Mouse (Mus musculus): ENCODE results near the gene Insrr. TPM values are rescaled to one million over a fixed set of nuclear protein-coding genes. Genes with fewer than 3 reads are reported as not detected.

Gene Insrr
- total RNA-seq (2021): under 1 TPM; 0.54 to 0.72 TPM
- long read RNA-seq, experiment 1, partial matches to known transcripts: 2 of 2 reads
- long read RNA-seq, experiment 1, other reads (novel, unspliced or antisense): 0 of 2 reads
- long read RNA-seq, experiment 2: 0 reads

GRCm38 (mm10) chr3:87796736-87797334 lies at the start of gene Insrr:
TSS of gene Insrr (plus strand) at chr3:87796951.
- Histone ChIP-seq H3K27ac (no peak within 1 kb of the TSS), H3K4me3 (no peak within 1 kb of the TSS)
- TF ChIP-seq CTCF (IDR thresholded peaks at IDR 0.05): no peak
- intact Hi-C loops (cut with DNase I): no loop called here
- no peak for DNase-seq (ENCODE audit: extremely low spot score in 1 of 2, low spot score in 2 of 2)

GRCm38 (mm10) chr3:87748431-87748830 lies 48.3 kb upstream of the Insrr start, which contains the start of gene Lrrc71:
TSS of gene Lrrc71 (minus strand) at chr3:87748625.
- no peak for TF ChIP-seq CTCF (IDR thresholded peaks at IDR 0.05)
- intact Hi-C loops (cut with DNase I): no loop called here
- no peak for DNase-seq (ENCODE audit: extremely low spot score in 1 of 2, low spot score in 2 of 2)
- Histone ChIP-seq H3K27ac (no peak within 1 kb of the TSS), H3K4me3 (no peak within 1 kb of the TSS)

- Histone ChIP-seq H3K4me3 (no peak overlapping the region), H3K27ac (no peak overlapping the region)
- peak; percentile 40 to 67 for DNase-seq (ENCODE audit: extremely low spot score in 1 of 2, low spot score in 2 of 2)
- intact Hi-C loops (cut with DNase I): no loop called here
- peak; percentile 76 for TF ChIP-seq CTCF (IDR thresholded peaks at IDR 0.05)
These were observed 47.7 kb upstream of the Insrr start for GRCm38 (mm10) chr3:87749036-87749435.

GRCm38 (mm10) chr3:87749977-87750376 lies 46.8 kb upstream of the Insrr start:
- intact Hi-C loops (cut with DNase I): no loop called here
- no peak overlapping the region for H3K27ac ChIP-seq
- no peak overlapping the region for H3K4me3 ChIP-seq
- TF ChIP-seq CTCF (IDR thresholded peaks at IDR 0.05): no peak
- no peak for DNase-seq (ENCODE audit: extremely low spot score in 1 of 2, low spot score in 2 of 2)

GRCm38 (mm10) chr3:87752567-87752966 lies 44.2 kb upstream of the Insrr start:
- H3K27ac ChIP-seq: no peak overlapping the region
- intact Hi-C loops (cut with DNase I): no loop called here
- no peak for TF ChIP-seq CTCF (IDR thresholded peaks at IDR 0.05)
- no peak for DNase-seq (ENCODE audit: extremely low spot score in 1 of 2, low spot score in 2 of 2)
- no peak overlapping the region for H3K4me3 ChIP-seq

GRCm38 (mm10) chr3:87753829-87754228 lies 42.9 kb upstream of the Insrr start:
- intact Hi-C loops (cut with DNase I): no loop called here
- no peak for TF ChIP-seq CTCF (IDR thresholded peaks at IDR 0.05)
- no peak overlapping the region for H3K27ac ChIP-seq
- no peak overlapping the region for H3K4me3 ChIP-seq
- no peak for DNase-seq (ENCODE audit: extremely low spot score in 1 of 2, low spot score in 2 of 2)

- H3K4me3 ChIP-seq: peak overlapping the region; percentile 4; the same call in 1 of the 2 replicates
- intact Hi-C loops (cut with DNase I): loop anchor here (1.0 kb wide), 1 partner anchor 60 kb away; no protein-coding TSS in a partner anchor
- DNase-seq (ENCODE audit: extremely low spot score in 1 of 2, low spot score in 2 of 2): peak; percentile 79 to 92
- peak; percentile 98 for TF ChIP-seq CTCF (IDR thresholded peaks at IDR 0.05)
- no peak overlapping the region for H3K27ac ChIP-seq
These were observed 40.8 kb upstream of the Insrr start for GRCm38 (mm10) chr3:87755964-87756363.

GRCm38 (mm10) chr3:87756488-87756887 lies 40.3 kb upstream of the Insrr start:
- no peak for DNase-seq (ENCODE audit: extremely low spot score in 1 of 2, low spot score in 2 of 2)
- Histone ChIP-seq H3K27ac (no peak overlapping the region), H3K4me3 (no peak overlapping the region; the same call in 1 of the 2 replicates)
- intact Hi-C loops (cut with DNase I): loop anchor here (1.0 kb wide), 1 partner anchor 60 kb away; no protein-coding TSS in a partner anchor
- TF ChIP-seq CTCF (IDR thresholded peaks at IDR 0.05): no peak

- Histone ChIP-seq H3K27ac (no peak overlapping the region), H3K4me3 (no peak overlapping the region)
- DNase-seq (ENCODE audit: extremely low spot score in 1 of 2, low spot score in 2 of 2): no peak
- TF ChIP-seq CTCF (IDR thresholded peaks at IDR 0.05): no peak
- intact Hi-C loops (cut with DNase I): no loop called here
These were observed 38.1 kb upstream of the Insrr start for GRCm38 (mm10) chr3:87758641-87759040.

- TF ChIP-seq CTCF (IDR thresholded peaks at IDR 0.05): no peak
- Histone ChIP-seq H3K27ac (no peak overlapping the region), H3K4me3 (no peak overlapping the region)
- intact Hi-C loops (cut with DNase I): no loop called here
- no peak for DNase-seq (ENCODE audit: extremely low spot score in 1 of 2, low spot score in 2 of 2)
These were observed 35.1 kb upstream of the Insrr start for GRCm38 (mm10) chr3:87761408-87762375.

GRCm38 (mm10) chr3:87763202-87763601 lies 33.5 kb upstream of the Insrr start:
- intact Hi-C loops (cut with DNase I): no loop called here
- Histone ChIP-seq H3K4me3 (no peak overlapping the region), H3K27ac (peak overlapping the region; percentile 75; the same call in 1 of the 2 replicates)
- TF ChIP-seq CTCF (IDR thresholded peaks at IDR 0.05): no peak
- DNase-seq (ENCODE audit: extremely low spot score in 1 of 2, low spot score in 2 of 2): no peak

Data from left cerebral cortex, adult 2 months (tissue).